Mouse (Mus musculus): ENCODE data around the gene Cd44.

DNA sequence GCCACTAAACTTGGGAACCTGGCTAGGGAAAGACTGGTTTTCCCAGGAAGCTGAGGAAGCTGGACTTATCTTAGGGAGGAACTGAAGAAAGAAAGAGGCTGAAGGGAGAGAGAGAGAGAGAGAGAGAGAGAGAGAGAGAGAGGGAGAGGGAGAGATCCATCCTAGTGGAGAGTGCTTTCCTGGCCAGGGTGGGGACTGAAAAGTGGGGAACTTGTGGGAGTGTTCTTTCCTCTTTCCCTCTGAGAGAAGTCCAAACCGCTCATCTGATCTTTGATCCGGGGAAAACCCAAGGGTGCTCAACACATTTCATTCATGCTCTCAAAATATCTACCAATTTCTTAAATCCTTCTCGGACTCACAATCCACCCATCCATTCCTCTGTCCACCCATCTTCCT lies 361 bp upstream of the Cd44 start:
- TF ChIP-seq POLR2A (IDR thresholded peaks at IDR 0.05; ENCODE audit: low read depth, low read length) (no peak), CTCF (IDR thresholded peaks at IDR 0.05; ENCODE audit: extremely low read depth, insufficient read length, insufficient replicate concordance, low read depth, low read length) (no peak)

All from small intestine, adult 2 months (tissue).